Mouse (Mus musculus) liver, embryonic 12.5 days (tissue): Measurements from ENCODE around the gene Golga5. TPM values are rescaled to one million over a fixed set of nuclear protein-coding genes. Genes with fewer than 3 reads are reported as not detected.

Experiments
- polyA plus RNA-seq: library from polyadenylated mRNA; unstranded; fragments of >200 nt; fragmentation: Nextera tagmentation; extraction: Ambion mirVana; gene quantifications from 2 replicates; pipeline ENCODE4 v1.2.1, GENCODE M21; 2016

The Golga5 gene
- polyA plus RNA-seq, 1 experiment from 2014 or later = 18.5 TPM

Other genes with a start within 250 kb of the Golga5 start
- gene Rin3, start 186.1 kb upstream of the Golga5 start, polyA plus RNA-seq = 5.8 and 10.3 TPM in 2 replicates
- gene Lgmn, start 29.3 kb upstream of the Golga5 start, polyA plus RNA-seq = 47.2 and 49.9 TPM in 2 replicates
- 1.3 and 1.4 TPM in 2 replicates for gene Chga, start 85.8 kb downstream of the Golga5 start, polyA plus RNA-seq
- gene Itpk1, start 235.8 kb downstream of the Golga5 start, polyA plus RNA-seq = 3.7 and 4.3 TPM in 2 replicates